Mouse (Mus musculus): ENCODE results near the gene Men1.

GRCm38 (mm10) chr19:6338171-6338570, 3.4 kb downstream of the Men1 start:
- no peak for TF ChIP-seq CTCF (IDR thresholded peaks at IDR 0.05; ENCODE audit: control insufficient read depth, insufficient read depth, insufficient read length)
- TF ChIP-seq MYOD1 (IDR thresholded peaks at IDR 0.05; ENCODE audit: control insufficient read depth, insufficient read length, low read depth), result no peak
- no peak for TF ChIP-seq USF1 (IDR thresholded peaks at IDR 0.05; ENCODE audit: low read depth)
- TF ChIP-seq MYOG (IDR thresholded peaks at IDR 0.05; ENCODE audit: control insufficient read depth, extremely low read depth, insufficient read length), result no peak
